Mouse (Mus musculus): ENCODE results near the gene Cwc27. TPM values are rescaled to one million over a fixed set of nuclear protein-coding genes. Genes with fewer than 3 reads are reported as not detected.

Gene Cwc27
- polyA plus RNA-seq, 1 experiment from 2014 or later = 26.4 TPM

DNA sequence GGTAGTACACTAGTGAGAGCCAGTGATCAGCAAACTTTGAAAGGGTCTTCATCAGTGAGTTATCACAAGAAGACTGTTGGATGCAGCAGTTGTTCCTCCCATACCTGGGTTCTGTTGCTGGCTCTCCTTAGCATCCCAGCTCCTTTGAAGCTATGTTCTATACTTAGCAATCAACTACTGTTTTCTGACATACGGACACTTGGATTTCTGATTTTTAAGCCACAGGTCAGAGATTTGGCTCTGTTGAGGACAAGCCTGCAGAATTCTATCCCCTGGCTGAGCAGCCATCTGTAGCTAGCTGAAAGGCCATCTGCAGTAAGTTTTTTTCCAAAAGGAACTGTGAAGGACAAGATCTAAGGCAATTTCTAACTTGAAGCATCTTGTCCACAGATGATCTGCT, 57.6 kb downstream of the Cwc27 start:
- no peaks in the 10 kb centered on the region for H3K9me3 ChIP-seq
- no peak overlapping the region for H3K4me3 ChIP-seq (replicated peaks)
- no peaks in the 10 kb centered on the region for H3K27me3 ChIP-seq
- no peak overlapping the region for H3K27ac ChIP-seq
- no peaks in the 10 kb centered on the region for H3K4me1 ChIP-seq (replicated peaks)
- H3K4me2 ChIP-seq (replicated peaks) = no peak overlapping the region
- no peak for ATAC-seq
- H3K9ac ChIP-seq (replicated peaks) = no peak overlapping the region
- H3K36me3 ChIP-seq = no peaks in the 10 kb centered on the region
- WGBS = 94% methylated on average over 1 of the region's 1 CpGs

DNA sequence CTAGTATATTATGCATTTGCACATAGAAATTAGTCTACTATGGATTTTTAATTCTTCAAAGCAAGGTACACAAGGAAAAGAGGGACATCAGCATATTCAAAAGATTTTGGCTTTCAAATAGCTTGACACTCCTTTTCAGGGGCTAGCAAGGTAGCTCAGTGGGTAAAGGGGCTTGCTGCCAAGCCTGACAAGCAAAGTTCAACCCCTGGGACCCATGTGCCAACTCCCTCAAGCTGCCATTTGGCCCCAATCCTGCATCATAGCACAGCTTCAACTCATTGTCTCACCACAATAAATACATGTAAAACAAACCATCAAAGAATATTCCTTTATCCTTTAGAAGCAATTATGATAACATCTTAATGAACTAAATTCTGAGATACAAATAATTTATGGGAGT, 69.9 kb downstream of the Cwc27 start:
- H3K9me3 ChIP-seq = no peaks in the 10 kb centered on the region
- no peaks in the 10 kb centered on the region for H3K27me3 ChIP-seq
- no peak overlapping the region for H3K9ac ChIP-seq (replicated peaks)
- no peaks in the 10 kb centered on the region for H3K36me3 ChIP-seq
- no peaks in the 10 kb centered on the region for H3K4me1 ChIP-seq (replicated peaks)
- no peak for ATAC-seq
- no peak overlapping the region for H3K4me2 ChIP-seq (replicated peaks)
- no peak overlapping the region for H3K4me3 ChIP-seq (replicated peaks)
- no peak overlapping the region for H3K27ac ChIP-seq

DNA sequence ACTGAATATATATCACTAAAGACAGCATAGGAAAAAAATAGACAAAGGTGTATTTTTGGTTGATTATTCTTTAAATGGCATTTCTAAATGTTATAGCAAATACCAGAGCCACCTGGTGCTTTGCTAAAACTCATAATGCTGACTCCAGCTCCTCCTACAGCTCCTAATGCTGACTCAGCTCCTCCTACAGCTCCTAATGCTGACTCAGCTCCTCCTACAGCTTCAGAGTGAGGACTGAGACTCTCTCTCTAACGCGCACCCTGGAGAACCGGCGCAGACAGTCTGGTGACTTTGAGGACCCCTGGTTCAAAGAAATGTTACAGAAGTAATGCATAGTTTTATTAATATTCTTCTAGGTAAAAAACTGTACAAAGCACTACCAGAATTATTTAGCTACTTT, 74.1 kb downstream of the Cwc27 start:
- H3K4me1 ChIP-seq (replicated peaks) = no peaks in the 10 kb centered on the region
- no peak overlapping the region for H3K27ac ChIP-seq
- H3K4me3 ChIP-seq (replicated peaks) = no peak overlapping the region
- no peak overlapping the region for H3K4me2 ChIP-seq (replicated peaks)
- H3K27me3 ChIP-seq = no peaks in the 10 kb centered on the region
- H3K9ac ChIP-seq (replicated peaks) = no peak overlapping the region
- no peak for ATAC-seq
- no peaks in the 10 kb centered on the region for H3K9me3 ChIP-seq
- WGBS = 91% methylated on average over 4 of the region's 4 CpGs
- H3K36me3 ChIP-seq = no peaks in the 10 kb centered on the region

DNA sequence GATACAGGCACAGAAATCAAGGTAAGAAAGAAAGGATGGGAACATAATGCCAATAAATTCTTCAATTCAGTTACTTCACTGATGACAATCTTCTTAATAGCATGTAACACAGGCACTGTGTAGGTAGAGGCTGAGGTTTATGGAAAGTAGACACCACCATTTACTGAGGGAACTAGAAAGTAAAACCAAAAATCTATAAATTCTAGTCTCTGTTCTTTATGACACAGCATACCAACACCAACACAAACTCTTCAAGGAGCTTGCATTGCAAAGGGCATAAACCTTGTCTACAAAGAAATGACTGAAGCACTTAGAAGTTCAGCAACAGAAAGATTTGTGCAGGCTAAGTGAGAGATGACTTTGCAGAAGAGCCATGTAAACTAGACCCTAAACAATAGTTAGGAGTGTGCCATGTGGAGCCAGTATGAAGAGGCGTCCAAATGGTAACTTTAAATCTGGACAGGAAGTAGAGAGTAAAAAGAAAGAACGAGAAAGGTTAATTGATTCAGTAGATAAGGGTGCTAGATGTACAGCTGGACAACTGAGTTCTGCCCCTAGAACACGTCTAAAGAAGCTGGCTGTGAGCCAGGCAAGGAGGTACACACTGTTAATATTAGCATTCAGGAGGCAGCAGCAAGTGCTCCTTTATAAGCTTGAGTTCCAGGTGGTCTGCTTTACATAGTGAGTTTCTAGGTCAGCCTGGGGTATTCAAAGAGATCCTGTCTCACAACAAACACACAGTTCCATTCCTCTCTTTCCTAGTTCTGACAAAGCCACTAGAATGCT, 87.5 kb downstream of the Cwc27 start:
- Histone ChIP-seq H3K4me1 (replicated peaks) (no peaks in the 10 kb centered on the region), H3K36me3 (peaks cover 8% of the 10 kb centered on the region), H3K9ac (replicated peaks) (no peak overlapping the region), H3K4me2 (replicated peaks) (no peak overlapping the region), H3K27ac (no peak overlapping the region), H3K4me3 (replicated peaks) (no peak overlapping the region), H3K27me3 (no peaks in the 10 kb centered on the region), H3K9me3 (no peaks in the 10 kb centered on the region)
- ATAC-seq = no peak
- 78% methylated on average over 3 of the region's 3 CpGs for WGBS

DNA sequence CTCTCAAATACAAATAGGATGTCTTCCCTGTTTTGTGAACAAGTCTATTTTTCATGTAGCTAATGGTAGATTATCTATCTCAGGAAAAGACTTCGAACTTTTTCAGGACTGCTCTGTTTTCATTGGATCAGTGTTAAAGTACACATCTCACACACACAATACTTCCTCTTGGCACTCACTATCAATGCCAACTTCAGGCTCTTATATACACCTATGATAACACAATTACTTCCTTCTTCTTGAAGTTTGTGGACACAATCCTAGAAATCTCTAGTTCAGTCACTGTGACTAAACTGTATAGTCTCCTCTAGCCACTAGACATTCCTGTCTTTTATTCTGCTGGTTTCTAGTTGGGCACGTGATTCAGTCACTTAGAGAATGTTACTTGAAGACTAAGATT, 89.3 kb downstream of the Cwc27 start:
- no peaks in the 10 kb centered on the region for H3K27me3 ChIP-seq
- no peak overlapping the region for H3K9ac ChIP-seq (replicated peaks)
- peaks cover 8% of the 10 kb centered on the region for H3K36me3 ChIP-seq
- H3K4me3 ChIP-seq (replicated peaks) = no peak overlapping the region
- H3K4me2 ChIP-seq (replicated peaks) = no peak overlapping the region
- no peak overlapping the region for H3K27ac ChIP-seq
- ATAC-seq = no peak
- WGBS = 92% methylated on average over 2 of the region's 2 CpGs
- no peaks in the 10 kb centered on the region for H3K9me3 ChIP-seq
- no peaks in the 10 kb centered on the region for H3K4me1 ChIP-seq (replicated peaks)

DNA sequence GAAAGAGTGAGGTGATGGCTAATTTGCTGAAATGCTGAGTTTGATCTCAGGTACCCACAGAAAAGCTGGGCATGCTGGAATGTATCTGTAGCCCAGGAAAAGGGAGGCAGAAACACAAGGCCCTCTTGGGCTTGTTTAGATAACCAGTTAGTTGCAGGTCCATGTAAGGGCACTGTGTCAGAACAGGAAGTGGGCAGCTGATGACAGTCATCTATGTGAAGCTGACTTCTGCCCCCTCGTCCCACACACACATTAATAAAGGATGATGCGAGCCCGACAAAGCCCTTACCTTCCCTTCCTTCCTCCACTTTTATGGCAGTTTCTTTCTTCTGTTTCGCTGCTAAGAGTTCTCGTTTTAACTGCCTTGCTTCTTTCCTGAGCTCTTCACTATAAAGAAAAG, 96.8 kb downstream of the Cwc27 start:
- H3K4me3 ChIP-seq (replicated peaks) = no peak overlapping the region
- H3K27ac ChIP-seq = no peak overlapping the region
- H3K36me3 ChIP-seq = peaks cover 6% of the 10 kb centered on the region; the same call in 1 of the 2 replicates
- H3K9ac ChIP-seq (replicated peaks) = no peak overlapping the region
- no peak overlapping the region for H3K4me2 ChIP-seq (replicated peaks)
- no peaks in the 10 kb centered on the region for H3K4me1 ChIP-seq (replicated peaks)
- no peak for ATAC-seq
- 86% methylated on average over 5 of the region's 5 CpGs for WGBS
- H3K27me3 ChIP-seq = no peaks in the 10 kb centered on the region
- no peaks in the 10 kb centered on the region for H3K9me3 ChIP-seq

DNA sequence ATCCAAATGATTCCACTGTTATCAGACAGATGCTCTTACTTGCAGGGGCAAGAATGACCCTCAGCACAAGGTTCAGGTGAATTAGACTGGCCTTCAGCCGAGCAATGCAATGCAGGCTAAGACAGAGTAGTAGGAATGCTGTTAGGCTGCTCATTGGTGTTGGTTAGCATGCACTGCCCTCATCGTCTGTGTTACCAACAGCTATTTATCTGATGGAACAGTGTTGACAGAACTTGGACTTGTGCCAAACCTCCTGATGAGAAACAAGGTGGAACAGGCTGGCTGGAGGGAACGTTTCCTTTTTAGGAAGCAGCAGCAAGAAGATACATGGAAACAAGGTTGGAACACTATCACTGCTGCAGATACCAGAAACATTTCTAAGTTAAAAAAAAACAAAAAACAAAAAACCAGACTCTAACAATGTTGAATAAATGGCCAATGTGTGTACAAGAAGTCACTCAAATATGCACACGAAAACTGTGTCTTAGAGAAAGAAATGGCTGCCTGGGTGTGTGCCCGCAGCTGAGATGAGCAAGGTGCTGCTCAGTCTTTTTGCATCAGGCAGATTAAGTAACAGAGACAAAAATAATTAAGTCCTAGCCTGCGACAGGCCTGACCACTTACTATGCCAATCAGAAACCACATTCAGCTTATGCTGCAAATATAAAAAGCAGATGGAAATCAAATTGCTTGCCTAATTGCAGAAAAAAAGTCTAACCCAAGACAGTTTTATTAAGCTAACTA, 122.2 kb downstream of the Cwc27 start:
- H3K27ac ChIP-seq = peak overlapping the region; percentile 62; the same call in 1 of the 2 replicates
- 56% methylated on average over 6 of the region's 6 CpGs for WGBS
- H3K4me2 ChIP-seq (replicated peaks) = no peak overlapping the region
- H3K9me3 ChIP-seq = no peaks in the 10 kb centered on the region
- no peaks in the 10 kb centered on the region for H3K27me3 ChIP-seq
- H3K36me3 ChIP-seq = no peaks in the 10 kb centered on the region
- no peak overlapping the region for H3K9ac ChIP-seq (replicated peaks)
- peaks cover 5% of the 10 kb centered on the region for H3K4me1 ChIP-seq (replicated peaks)
- ATAC-seq = peak; percentile 89
- no peak overlapping the region for H3K4me3 ChIP-seq (replicated peaks)

DNA sequence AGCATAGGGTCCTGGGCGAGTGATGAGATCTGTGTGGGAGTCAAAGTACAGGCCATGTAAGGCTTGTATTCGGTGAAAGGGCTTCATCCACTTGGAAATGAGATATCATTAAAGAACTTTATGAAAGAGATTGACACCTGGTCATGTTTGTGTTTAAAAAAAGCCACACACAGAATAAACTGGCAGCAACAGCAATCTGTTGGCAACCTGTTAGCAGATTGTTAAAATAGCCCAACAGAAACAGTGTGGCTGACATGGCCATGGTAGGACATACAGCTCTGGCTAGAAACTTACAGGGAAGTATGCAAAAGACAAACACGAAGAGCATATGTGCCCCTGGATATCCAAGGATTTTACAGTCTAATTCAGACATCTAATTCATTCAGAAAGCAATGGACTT, 124.2 kb downstream of the Cwc27 start:
- 88% methylated on average over 3 of the region's 3 CpGs for WGBS
- H3K4me2 ChIP-seq (replicated peaks) = no peak overlapping the region
- H3K4me1 ChIP-seq (replicated peaks) = peaks cover 5% of the 10 kb centered on the region
- H3K36me3 ChIP-seq = no peaks in the 10 kb centered on the region
- H3K4me3 ChIP-seq (replicated peaks) = no peak overlapping the region
- no peak overlapping the region for H3K27ac ChIP-seq
- H3K27me3 ChIP-seq = no peaks in the 10 kb centered on the region
- H3K9ac ChIP-seq (replicated peaks) = no peak overlapping the region
- no peak for ATAC-seq
- H3K9me3 ChIP-seq = no peaks in the 10 kb centered on the region

DNA sequence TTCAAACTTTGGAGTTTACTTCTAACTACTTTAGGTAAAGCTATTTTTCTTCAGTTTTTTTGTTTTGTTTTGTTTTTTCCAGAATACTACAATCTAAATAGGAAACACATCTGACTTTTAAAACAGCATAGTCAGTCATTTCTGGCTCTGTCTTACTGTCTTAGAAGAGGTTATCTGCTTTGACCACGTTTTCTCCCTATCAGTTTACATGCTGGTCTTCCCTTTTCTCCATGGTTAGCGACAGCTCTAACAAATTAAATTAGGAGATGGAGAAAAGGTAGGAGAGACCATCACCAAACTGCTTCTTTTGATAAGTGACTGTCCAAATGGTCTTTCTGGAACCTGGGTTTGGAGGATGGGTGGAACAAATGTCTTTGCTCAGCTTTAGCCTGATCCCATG, 131.4 kb downstream of the Cwc27 start:
- WGBS = 90% methylated on average over 2 of the region's 2 CpGs
- H3K36me3 ChIP-seq = no peaks in the 10 kb centered on the region
- 0 out of 2 replicates have a peak, but pooled peaks cover 4% of the 10 kb centered on the region for H3K4me1 ChIP-seq (replicated peaks)
- H3K9me3 ChIP-seq = no peaks in the 10 kb centered on the region
- H3K4me2 ChIP-seq (replicated peaks) = no peak overlapping the region
- no peak overlapping the region for H3K9ac ChIP-seq (replicated peaks)
- no peak overlapping the region for H3K27ac ChIP-seq
- H3K27me3 ChIP-seq = no peaks in the 10 kb centered on the region
- no peak for ATAC-seq
- H3K4me3 ChIP-seq (replicated peaks) = no peak overlapping the region

DNA sequence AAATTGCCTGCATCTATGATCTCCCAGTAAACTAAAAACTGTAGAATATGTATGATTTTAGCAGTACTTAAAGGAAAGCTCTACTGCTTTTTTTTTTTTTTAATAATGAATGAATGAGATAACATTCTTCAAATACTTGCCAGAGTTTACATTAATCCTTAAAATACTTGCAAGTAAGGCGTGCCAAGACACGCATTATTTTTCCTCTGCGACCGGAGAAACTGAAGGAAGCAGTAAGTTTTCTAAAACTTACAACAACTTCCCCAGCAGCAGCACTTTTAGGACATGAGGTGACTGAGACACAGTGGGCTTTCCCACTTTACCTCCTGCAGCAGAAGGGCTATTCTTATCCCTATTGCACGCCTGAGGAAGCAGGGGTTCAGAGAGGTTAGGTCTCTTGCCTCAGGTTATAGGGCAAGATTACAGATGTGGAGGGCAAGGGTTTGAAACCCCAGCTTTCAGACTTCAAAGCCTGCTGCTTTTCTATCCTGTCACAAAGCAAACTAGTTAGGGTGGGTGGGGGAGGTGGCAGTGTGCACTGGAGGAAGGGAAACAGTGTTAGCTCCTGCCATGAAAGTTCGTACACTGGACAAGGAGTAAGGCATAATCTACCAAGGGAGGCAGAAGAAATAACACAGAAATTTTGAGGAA, 132.5 kb downstream of the Cwc27 start:
- ATAC-seq = no peak
- Histone ChIP-seq H3K4me3 (replicated peaks) (no peak overlapping the region), H3K4me2 (replicated peaks) (no peak overlapping the region), H3K9me3 (no peaks in the 10 kb centered on the region), H3K27me3 (no peaks in the 10 kb centered on the region), H3K9ac (replicated peaks) (no peak overlapping the region), H3K27ac (no peak overlapping the region), H3K36me3 (no peaks in the 10 kb centered on the region), H3K4me1 (replicated peaks) (0 out of 2 replicates have a peak, but pooled peaks cover 4% of the 10 kb centered on the region)
- 44% methylated on average over 6 of the region's 6 CpGs for WGBS

DNA sequence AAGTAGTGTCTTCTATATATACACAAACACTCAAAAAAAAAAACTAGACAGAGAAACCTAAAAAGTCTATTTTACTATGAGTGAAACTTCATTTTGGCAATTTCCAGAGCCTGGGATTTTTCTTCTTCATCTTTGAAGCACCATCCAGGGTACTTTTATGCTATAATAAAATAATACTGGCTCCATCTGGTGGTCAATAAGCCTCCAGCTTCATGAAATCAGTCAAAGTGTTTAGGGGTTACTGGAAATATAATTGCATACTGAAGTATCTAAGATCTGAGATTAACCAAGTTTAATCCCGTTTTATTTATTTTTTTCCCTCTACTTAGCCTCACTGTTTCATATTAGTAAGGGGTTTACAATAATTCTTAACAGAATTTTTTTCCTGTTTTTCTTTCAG, 135.7 kb downstream of the Cwc27 start:
- Histone ChIP-seq H3K27ac (no peak overlapping the region), H3K9ac (replicated peaks) (no peak overlapping the region), H3K4me3 (replicated peaks) (no peak overlapping the region), H3K36me3 (no peaks in the 10 kb centered on the region), H3K9me3 (peaks cover 4% of the 10 kb centered on the region; the same call in 1 of the 2 replicates), H3K27me3 (no peaks in the 10 kb centered on the region), H3K4me1 (replicated peaks) (0 out of 2 replicates have a peak, but pooled peaks cover 4% of the 10 kb centered on the region), H3K4me2 (replicated peaks) (no peak overlapping the region)
- WGBS = 76% methylated on average over 1 of the region's 1 CpGs
- no peak for ATAC-seq

DNA sequence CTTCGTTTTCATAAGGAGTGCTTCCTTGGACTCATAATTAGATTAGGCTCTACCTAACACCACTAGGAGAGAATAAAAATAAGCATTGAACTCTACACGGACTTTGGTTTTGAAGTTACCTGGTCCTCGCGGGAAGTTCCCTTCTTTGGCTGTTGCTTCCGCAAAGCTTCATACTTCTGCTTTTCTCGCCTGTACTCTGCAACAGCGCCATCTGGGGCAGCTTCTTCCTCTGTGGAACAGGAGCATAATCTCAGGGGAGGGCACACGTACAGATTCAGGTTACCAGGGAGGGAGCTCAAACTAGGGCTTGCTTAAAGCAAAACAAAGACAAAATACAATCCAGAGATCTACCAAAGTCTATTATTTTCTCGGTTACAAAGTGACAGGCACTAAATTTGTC, 155.8 kb downstream of the Cwc27 start:
- Histone ChIP-seq H3K27me3 (no peaks in the 10 kb centered on the region), H3K27ac (no peak overlapping the region), H3K4me1 (replicated peaks) (no peaks in the 10 kb centered on the region), H3K9me3 (no peaks in the 10 kb centered on the region), H3K4me2 (replicated peaks) (no peak overlapping the region), H3K9ac (replicated peaks) (no peak overlapping the region), H3K4me3 (replicated peaks) (no peak overlapping the region), H3K36me3 (peaks cover 17% of the 10 kb centered on the region)
- 95% methylated on average over 9 of the region's 9 CpGs for WGBS
- ATAC-seq = no peak
